Mouse (Mus musculus) splenic B cell, adult 2 months (primary cell): ENCODE data around the gene Fem1b.
"Not testable (repeated sequence)": the region's sequence is repeated elsewhere in the genome, so short reads cannot be mapped to it uniquely, and the experiment has no call there.

Source experiments
- DNase-seq: peaks from one replicate; pipeline ENCODE4 v3.0.0-alpha.2; 2011; ENCODE audit warnings: low read depth, low spot score
- H3K27me3 ChIP-seq: 2 replicates; pipeline ENCODE4 v1.6.1; 2012; ENCODE audit warnings: mild to moderate bottlenecking, low read length, moderate library complexity, mixed read lengths; ENCODE audit not compliant: control insufficient read depth, poor library complexity, insufficient read depth, severe bottlenecking
- H3K36me3 ChIP-seq: 2 replicates; pipeline ENCODE4 v1.6.1; 2012; ENCODE audit warnings: mild to moderate bottlenecking, low read length, moderate library complexity, mixed read lengths; ENCODE audit not compliant: control insufficient read depth, poor library complexity, insufficient read depth, severe bottlenecking

The Fem1b gene

DNA sequence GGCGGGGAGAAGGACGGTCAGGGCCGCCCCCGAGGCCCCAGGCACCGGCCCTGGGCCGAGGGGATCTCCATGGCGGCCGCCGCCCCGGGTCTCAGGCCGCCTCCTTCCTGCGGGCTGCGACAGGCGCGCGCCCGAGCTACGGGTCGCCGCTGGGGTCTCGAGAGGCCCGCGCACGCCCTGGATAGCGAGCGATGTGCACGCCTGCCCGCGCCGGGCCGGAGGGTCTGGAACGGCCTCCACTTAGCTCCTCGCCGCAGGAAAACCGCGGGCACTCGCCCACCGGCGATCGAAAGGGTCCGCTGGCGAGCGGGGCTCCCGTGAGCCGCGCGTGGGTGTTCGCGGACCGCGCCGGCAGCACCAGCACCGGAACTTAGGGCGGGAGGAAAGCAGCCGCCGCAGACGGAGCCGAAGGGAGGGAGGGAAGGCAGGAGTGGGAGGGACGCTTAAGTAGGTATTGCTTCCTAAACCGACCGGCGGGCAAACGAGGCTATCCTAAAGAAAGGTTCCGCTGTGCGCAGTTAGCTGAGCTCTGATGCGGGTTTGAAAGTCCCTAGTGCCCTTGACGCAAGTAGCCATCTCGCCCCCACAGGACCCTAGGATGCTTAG lies at the start of gene Fem1b:
TSS of gene Fem1b (minus strand) at position 419 of the 606 bp plus-strand sequence.
- no peaks in the 10 kb centered on the region for H3K27me3 ChIP-seq
- no peaks in the 10 kb centered on the region for H3K36me3 ChIP-seq

GRCm38 (mm10) chr9:62860866-62861265 lies 49.1 kb upstream of the Fem1b start:
- H3K36me3 ChIP-seq, result no peaks in the 10 kb centered on the region
- no peaks in the 10 kb centered on the region for H3K27me3 ChIP-seq
- DNase-seq, result no peak

More for the DNA sequence above, at the start of gene Fem1b:
- peak; percentile 95 for DNase-seq

DNA sequence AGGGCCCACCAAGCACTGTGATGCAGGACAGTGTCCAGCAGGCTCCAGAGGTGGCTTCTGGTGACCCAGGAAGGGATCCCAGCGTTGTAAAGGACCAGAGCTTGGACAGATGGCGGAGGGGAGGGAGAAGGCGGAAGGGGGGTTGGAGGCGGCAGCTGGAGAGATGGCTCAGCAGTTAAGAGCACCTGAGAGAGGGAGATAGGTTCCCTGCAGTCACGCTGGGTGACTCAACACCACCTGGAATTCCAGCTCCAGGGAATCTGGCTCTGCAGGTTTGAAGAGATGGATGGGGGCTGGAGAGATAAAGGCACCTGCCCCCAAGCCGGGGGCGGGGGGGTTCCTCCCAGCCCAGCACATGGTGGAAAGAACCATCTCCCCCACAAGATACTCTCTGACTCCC lies 48.4 kb upstream of the Fem1b start:
- not testable (repeated sequence) for H3K36me3 ChIP-seq, H3K27me3 ChIP-seq, DNase-seq

- Histone ChIP-seq H3K27me3 (no peaks in the 10 kb centered on the region), H3K36me3 (no peaks in the 10 kb centered on the region)
- no peak for DNase-seq
These were observed 46.7 kb upstream of the Fem1b start for GRCm38 (mm10) chr9:62858266-62859019.

DNA sequence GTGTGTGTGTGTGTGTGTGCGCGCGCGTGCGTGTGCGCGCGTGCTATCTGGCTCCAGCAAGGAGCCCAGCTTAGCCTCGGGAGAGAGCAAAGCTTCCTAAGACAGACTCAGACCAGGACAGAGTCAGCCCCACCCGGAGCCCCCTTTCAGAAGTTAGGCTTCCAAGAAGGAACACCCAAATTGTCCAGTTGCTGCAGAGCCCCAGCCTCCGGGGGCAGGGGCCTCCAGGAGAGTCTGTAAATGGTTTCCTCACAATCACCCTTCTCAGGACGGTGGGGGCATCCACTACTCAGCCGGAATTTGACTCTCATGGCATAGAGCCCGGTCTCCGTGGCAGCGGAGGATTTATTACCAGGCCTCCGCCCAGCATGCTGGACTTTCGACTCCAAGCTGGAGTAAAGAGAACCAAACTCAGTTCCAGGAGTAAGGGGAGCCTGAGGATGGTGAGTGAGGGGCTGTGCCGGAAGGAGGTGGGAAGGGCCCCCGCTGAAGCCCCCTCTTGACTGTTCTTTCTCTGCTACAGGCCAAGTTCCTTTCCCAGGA lies 46.1 kb upstream of the Fem1b start, which contains the start of gene Calml4:
TSS of gene Calml4 (plus strand) at position 362 of the 543 bp plus-strand sequence.
- no peak for DNase-seq
- H3K27me3 ChIP-seq, result no peaks in the 10 kb centered on the region
- no peaks in the 10 kb centered on the region for H3K36me3 ChIP-seq

DNA sequence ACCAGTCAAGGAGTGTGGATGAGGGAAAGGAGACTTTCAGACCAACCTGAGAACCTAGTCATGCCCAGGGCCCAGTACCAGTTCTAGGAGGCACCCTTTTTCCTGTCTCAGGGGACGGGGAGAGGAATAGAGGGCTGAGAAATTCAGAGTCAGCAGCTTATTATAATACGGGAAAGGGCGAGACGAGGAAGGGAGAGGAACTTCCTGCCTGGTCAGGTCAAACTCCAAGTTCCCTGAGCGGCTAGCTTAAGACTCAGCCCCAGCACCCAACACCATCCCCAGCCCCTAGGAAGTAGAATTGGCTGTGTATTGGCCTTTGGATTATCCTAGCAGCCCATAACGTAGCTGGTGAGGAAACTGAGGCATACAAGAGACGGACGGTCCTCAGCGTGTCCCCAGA lies 45.5 kb upstream of the Fem1b start:
- DNase-seq, result no peak
- Histone ChIP-seq H3K36me3 (no peaks in the 10 kb centered on the region), H3K27me3 (no peaks in the 10 kb centered on the region)

DNA sequence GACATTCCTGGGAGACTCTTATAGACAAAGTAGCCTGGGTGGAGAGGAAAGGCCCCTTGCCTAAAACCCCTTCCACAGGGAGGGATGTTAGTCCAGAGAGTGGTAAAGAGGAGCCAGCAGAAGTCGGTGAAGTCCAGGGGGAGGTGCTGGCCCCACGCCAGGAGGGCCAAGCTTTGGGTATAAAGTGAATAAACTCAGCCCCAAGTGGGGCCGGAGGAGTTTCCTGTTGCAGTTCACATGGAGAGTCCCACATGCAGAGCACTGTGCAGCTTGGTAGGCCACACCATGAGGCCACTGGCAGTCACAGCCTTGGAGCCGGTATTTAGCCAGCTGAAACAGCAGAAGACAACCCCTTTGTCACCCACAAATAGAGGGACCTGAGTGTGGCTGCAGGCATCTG lies 42.7 kb upstream of the Fem1b start:
- no peaks in the 10 kb centered on the region for H3K27me3 ChIP-seq
- no peaks in the 10 kb centered on the region for H3K36me3 ChIP-seq
- DNase-seq, result no peak

DNA sequence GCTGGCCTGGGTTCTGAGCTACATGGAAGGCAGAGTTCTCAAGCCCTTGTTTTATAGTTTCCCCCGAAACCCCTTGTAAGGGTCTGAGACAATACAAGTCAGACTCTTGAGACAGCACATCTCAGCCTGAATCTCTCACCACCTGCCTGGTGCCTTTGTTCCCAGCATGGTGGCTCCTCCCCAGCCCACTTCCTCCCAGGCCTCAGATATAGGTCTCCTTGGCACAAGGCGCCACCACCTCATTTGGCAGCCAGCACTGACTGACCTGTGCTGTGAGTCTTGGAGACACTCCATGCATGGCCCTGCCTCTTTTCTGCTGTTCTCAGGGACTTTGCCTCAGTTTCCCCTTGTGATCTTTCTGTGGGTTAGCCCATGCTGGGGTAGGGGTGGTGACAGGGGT lies 39.8 kb upstream of the Fem1b start:
- no peak for DNase-seq

GRCm38 (mm10) chr9:62848641-62849040 lies 36.9 kb upstream of the Fem1b start:
- no peaks in the 10 kb centered on the region for H3K36me3 ChIP-seq
- peak; percentile 18 for DNase-seq
- H3K27me3 ChIP-seq, result no peaks in the 10 kb centered on the region

More for the DNA sequence above, 39.8 kb upstream of the Fem1b start:
- Histone ChIP-seq H3K36me3 (no peaks in the 10 kb centered on the region), H3K27me3 (no peaks in the 10 kb centered on the region)

GRCm38 (mm10) chr9:62847694-62848093 lies 36.0 kb upstream of the Fem1b start:
- DNase-seq, result peak; percentile 92
- H3K36me3 ChIP-seq, result no peaks in the 10 kb centered on the region

GRCm38 (mm10) chr9:62844461-62844860 lies 32.7 kb upstream of the Fem1b start:
- DNase-seq, result no peak
- Histone ChIP-seq H3K36me3 (no peaks in the 10 kb centered on the region), H3K27me3 (no peaks in the 10 kb centered on the region)

More at GRCm38 (mm10) chr9:62847694-62848093, 36.0 kb upstream of the Fem1b start:
- no peaks in the 10 kb centered on the region for H3K27me3 ChIP-seq

- H3K27me3 ChIP-seq, result no peaks in the 10 kb centered on the region
- H3K36me3 ChIP-seq, result no peaks in the 10 kb centered on the region
- DNase-seq, result no peak
These were observed 31.8 kb upstream of the Fem1b start for GRCm38 (mm10) chr9:62843356-62844024.

- no peaks in the 10 kb centered on the region for H3K27me3 ChIP-seq
- DNase-seq, result peak; percentile 26
- no peaks in the 10 kb centered on the region for H3K36me3 ChIP-seq
These were observed 27.5 kb upstream of the Fem1b start for GRCm38 (mm10) chr9:62839172-62839770.

- Histone ChIP-seq H3K36me3 (no peaks in the 10 kb centered on the region), H3K27me3 (no peaks in the 10 kb centered on the region)
- peak; percentile 69 for DNase-seq
These were observed 26.9 kb upstream of the Fem1b start, which contains the start of gene Cln6 for GRCm38 (mm10) chr9:62838506-62839171. Gene Cln6 (plus strand): TSS chr9:62838785.
